Mouse (Mus musculus): ENCODE results near the gene Cyp2d9. TPM values are rescaled to one million over a fixed set of nuclear protein-coding genes. Genes with fewer than 3 reads are reported as not detected.

Gene Cyp2d9
- not detected for polyA plus RNA-seq (2017; shearing (Covaris generic))

GRCm38 (mm10) chr15:82433137-82433536 is at the start of gene Cyp2d9:
Cyp2d9 (plus strand) TSS chr15:82433437.

GRCm38 (mm10) chr15:82393922-82394321 is 39.3 kb upstream of the Cyp2d9 start, which contains the start of gene Cyp2d11:
Cyp2d11 (minus strand) TSS chr15:82394022.

GRCm38 (mm10) chr15:82406981-82407380 is 26.3 kb upstream of the Cyp2d9 start, which contains the start of gene Cyp2d10:
Cyp2d10 (minus strand) TSS chr15:82407195.

Other genes starting within 250 kb of the Cyp2d9 start
- 0.44 TPM for gene Shisa8, start 220.6 kb upstream of the Cyp2d9 start, polyA plus RNA-seq (2017; shearing (Covaris generic))
- 0.77 TPM for gene Tnfrsf13c, start 209.1 kb upstream of the Cyp2d9 start, polyA plus RNA-seq (2017; shearing (Covaris generic))
- 3.2 TPM for gene Cenpm, start 188.7 kb upstream of the Cyp2d9 start, polyA plus RNA-seq (2017; shearing (Covaris generic))
- not detected for gene 1500009C09Rik, start 181.0 kb upstream of the Cyp2d9 start, polyA plus RNA-seq (2017; shearing (Covaris generic))
- not detected for gene Sept3, start 158.5 kb upstream of the Cyp2d9 start, polyA plus RNA-seq (2017; shearing (Covaris generic))
- not detected for gene Wbp2nl, start 134.5 kb upstream of the Cyp2d9 start, polyA plus RNA-seq (2017; shearing (Covaris generic))
- 23.9 TPM for gene Naga, start 94.5 kb upstream of the Cyp2d9 start, polyA plus RNA-seq (2017; shearing (Covaris generic))
- gene Pheta2, start 94.5 kb upstream of the Cyp2d9 start, polyA plus RNA-seq (2017; shearing (Covaris generic)), result 0.44 TPM
- 170 TPM for gene Smdt1, start 94.5 kb upstream of the Cyp2d9 start, polyA plus RNA-seq (2017; shearing (Covaris generic))
- 347 TPM for gene Ndufa6, start 79.1 kb upstream of the Cyp2d9 start, polyA plus RNA-seq (2017; shearing (Covaris generic))
- 38.3 TPM for gene Cyp2d22, start 53.2 kb upstream of the Cyp2d9 start, polyA plus RNA-seq (2017; shearing (Covaris generic))
- gene Cyp2d11, start 39.4 kb upstream of the Cyp2d9 start, polyA plus RNA-seq (2017; shearing (Covaris generic)), result not detected
- not detected for gene Cyp2d10, start 26.2 kb upstream of the Cyp2d9 start, polyA plus RNA-seq (2017; shearing (Covaris generic))
- gene Cyp2d12, start 121.6 kb downstream of the Cyp2d9 start, polyA plus RNA-seq (2017; shearing (Covaris generic)), result not detected
- not detected for gene Cyp2d34, start 187.5 kb downstream of the Cyp2d9 start, polyA plus RNA-seq (2017; shearing (Covaris generic))

All from naive thymus-derived CD4-positive, alpha-beta T cell, adult 5 months (primary cell).